Mouse (Mus musculus) kidney, adult 11 months (tissue): ENCODE measurements around the gene Pbxip1.
A peak's percentile ranks its signal among the peaks of the same experiment; 100 is the strongest.
"Not testable (repeated sequence)": the region's sequence is repeated elsewhere in the genome, so short reads cannot be mapped to it uniquely, and the experiment has no call there.

Experiments
- DNase-seq: peaks from one replicate; pipeline ENCODE4 v3.0.0; 2022

Pbxip1 gene

GRCm38 (mm10) chr3:89410864-89411263 lies 25.6 kb upstream of the Pbxip1 start:
- DNase-seq, result no peak

GRCm38 (mm10) chr3:89411490-89412393 lies 24.8 kb upstream of the Pbxip1 start, which contains the start of gene Flad1:
TSS of gene Flad1 (minus strand) at chr3:89411870.
- DNase-seq, result peak; percentile 99

- DNase-seq, result no peak
Measured at GRCm38 (mm10) chr3:89416158-89416557, 20.3 kb upstream of the Pbxip1 start.

GRCm38 (mm10) chr3:89417131-89417530 lies 19.4 kb upstream of the Pbxip1 start:
- DNase-seq, result no peak

- DNase-seq, result no peak
Measured at GRCm38 (mm10) chr3:89417840-89418169, 18.7 kb upstream of the Pbxip1 start.

- peak; percentile 99 for DNase-seq
Measured at GRCm38 (mm10) chr3:89418170-89418860, 18.2 kb upstream of the Pbxip1 start, which contains the start of the genes Cks1b and Shc1. TSS of gene Cks1b (minus strand) at chr3:89418383. TSS of gene Shc1 (plus strand) at chr3:89418443.

GRCm38 (mm10) chr3:89418861-89419250 lies 17.6 kb upstream of the Pbxip1 start:
- peak; percentile 78 for DNase-seq

GRCm38 (mm10) chr3:89419571-89419970 lies 16.9 kb upstream of the Pbxip1 start:
- DNase-seq, result peak; percentile 60

GRCm38 (mm10) chr3:89419981-89420380 lies 16.5 kb upstream of the Pbxip1 start:
- DNase-seq, result no peak

- DNase-seq, result no peak
Measured at GRCm38 (mm10) chr3:89420421-89420820, 16.1 kb upstream of the Pbxip1 start.

- peak; percentile 81 for DNase-seq
Measured at GRCm38 (mm10) chr3:89421002-89421774, 15.3 kb upstream of the Pbxip1 start.

GRCm38 (mm10) chr3:89421810-89422473 lies 14.6 kb upstream of the Pbxip1 start:
- no peak for DNase-seq

GRCm38 (mm10) chr3:89422556-89423205 lies 13.8 kb upstream of the Pbxip1 start:
- DNase-seq, result no peak

GRCm38 (mm10) chr3:89424416-89425140 lies 11.9 kb upstream of the Pbxip1 start:
- no peak for DNase-seq

GRCm38 (mm10) chr3:89425141-89425525 lies 11.4 kb upstream of the Pbxip1 start:
- DNase-seq, result no peak

GRCm38 (mm10) chr3:89425876-89426275 lies 10.6 kb upstream of the Pbxip1 start:
- DNase-seq, result no peak

- not testable (repeated sequence) for DNase-seq
Measured at GRCm38 (mm10) chr3:89429021-89429420, 7.5 kb upstream of the Pbxip1 start.

- DNase-seq, result peak; percentile 97
Measured at GRCm38 (mm10) chr3:89430171-89431159, 6.0 kb upstream of the Pbxip1 start, which contains the start of gene Pygo2. TSS of gene Pygo2 (plus strand) at chr3:89430214.

GRCm38 (mm10) chr3:89432606-89433005 lies 3.9 kb upstream of the Pbxip1 start:
- no peak for DNase-seq

GRCm38 (mm10) chr3:89434532-89434931 lies 2.0 kb upstream of the Pbxip1 start:
- DNase-seq, result no peak
